Mouse (Mus musculus) limb, embryonic 14.5 days (tissue): ENCODE data around the gene Glipr2. TPM values are rescaled to one million over a fixed set of nuclear protein-coding genes. Genes with fewer than 3 reads are reported as not detected.

Source experiments
- ATAC-seq: fragments of 200-750 bp; cut with Nextera tagmentation; 2 replicates; pipeline ENCODE4 v1.8.0; 2017; ENCODE audit warnings: low read depth, moderate number of reproducible peaks, moderate TSS enrichment; ENCODE audit not compliant: low FRiP score
- DNase-seq: peaks from one replicate; pipeline ENCODE4 v3.0.0-alpha.2; 2015; ENCODE audit warnings: low spot score
- H3K27ac ChIP-seq: fragments of 300-500 bp; sonication (generic); replicated peaks from 2 replicates; pipeline ENCODE4 v1.5.1; 2014; ENCODE audit warnings: low read depth, mild to moderate bottlenecking, low read length, moderate library complexity, mixed read lengths
- H3K27me3 ChIP-seq: fragments of 300-500 bp; sonication (generic); 2 replicates; pipeline ENCODE4 v1.6.1; 2014; ENCODE audit warnings: low read length, mixed read lengths; ENCODE audit not compliant: control insufficient read depth, insufficient read depth
- H3K36me3 ChIP-seq: fragments of 300-500 bp; sonication (generic); 2 replicates; pipeline ENCODE4 v1.6.1; 2014; ENCODE audit warnings: mild to moderate bottlenecking, low read length, moderate library complexity, mixed read lengths; ENCODE audit not compliant: control insufficient read depth, insufficient read depth
- H3K4me1 ChIP-seq: fragments of 300-500 bp; sonication (generic); 2 replicates; pipeline ENCODE4 v1.6.1; 2014; ENCODE audit warnings: antibody characterized with exemption, low read length, mixed read lengths; ENCODE audit not compliant: control insufficient read depth, insufficient read depth
- H3K4me2 ChIP-seq: fragments of 300-500 bp; sonication (generic); replicated peaks from 2 replicates; pipeline ENCODE4 v1.6.1; 2014; ENCODE audit warnings: low read depth, mild to moderate bottlenecking, low read length, moderate library complexity; ENCODE audit not compliant: severe bottlenecking
- H3K4me3 ChIP-seq: fragments of 300-500 bp; sonication (generic); replicated peaks from 2 replicates; pipeline ENCODE4 v1.5.1; 2014; ENCODE audit warnings: low read length
- H3K9ac ChIP-seq: fragments of 300-500 bp; sonication (generic); 2 replicates; pipeline ENCODE4 v1.6.1; 2014; ENCODE audit warnings: mild to moderate bottlenecking, low read depth, low read length, moderate library complexity; ENCODE audit not compliant: severe bottlenecking
- H3K9me3 ChIP-seq: fragments of 300-500 bp; sonication (generic); 2 replicates; pipeline ENCODE4 v1.6.1; 2016; ENCODE audit warnings: low read length; ENCODE audit not compliant: control insufficient read depth
- POLR2A ChIP-seq: fragments of 200-500 bp; IDR thresholded peaks from 2 replicates; pipeline ENCODE4 v1.8.0; 2012; ENCODE audit warnings: inconsistent platforms, mild to moderate bottlenecking, moderate library complexity, borderline replicate concordance; ENCODE audit not compliant: insufficient read depth, insufficient read length; ENCODE audit errors: extremely low read depth
- WGBS: fragments of 180-500 bp; shearing (Covaris S2); extraction: QIAGEN DNeasy Blood & Tissue Kit; methylation state at CpG from one replicate; pipeline ENCODE4 v1.1.7; 2014; 5-methylcytosine and 5-hydroxymethylcytosine counted together
- polyA plus RNA-seq, 2 experiments: library from polyadenylated mRNA; depleted of rRNA in 1 of 2; stranded (reverse) in 1 of 2; unstranded in 1 of 2; fragments of >200 nt; fragmentation: Nextera tagmentation in 1 of 2; extraction: Ambion mirVana in 1 of 2; gene quantifications; 2 replicates each; pipeline versions ENCODE4 v1.2.1 to v1.2.3; 2012 to 2014

Glipr2 gene
- polyA plus RNA-seq, 2 experiments: 67.0 to 121 TPM

DNA sequence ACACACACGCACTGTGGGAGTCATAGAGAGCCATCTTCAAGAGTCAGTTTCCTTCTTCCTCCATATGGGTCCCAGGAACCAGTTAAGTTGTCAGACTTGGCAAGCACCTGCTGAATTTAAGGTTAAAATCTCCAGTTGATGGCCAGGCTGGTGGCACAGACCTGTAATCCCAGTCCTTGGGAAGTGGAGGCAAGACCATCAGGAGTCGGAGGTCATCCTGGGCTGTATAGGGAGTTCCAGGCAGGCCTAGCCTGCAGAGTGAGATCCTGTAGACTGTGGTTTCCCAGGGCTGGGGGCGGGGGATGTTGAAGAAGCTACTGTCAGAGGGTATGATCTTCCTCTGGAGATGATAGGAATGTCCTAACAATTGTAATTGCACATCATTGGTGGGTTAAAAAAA, 31.8 kb downstream of the Glipr2 start:
- 90% methylated on average over 3 of the region's 3 CpGs for WGBS

GRCm38 (mm10) chr4:43993072-43993471, 35.9 kb downstream of the Glipr2 start:
- Histone ChIP-seq H3K4me2 (no peak overlapping the region), H3K27ac (no peak overlapping the region), H3K4me1 (no peaks in the 10 kb centered on the region), H3K9ac (no peak overlapping the region), H3K27me3 (no peaks in the 10 kb centered on the region), H3K36me3 (no peaks in the 10 kb centered on the region), H3K4me3 (no peak overlapping the region), H3K9me3 (no peaks in the 10 kb centered on the region)
- no peak for ATAC-seq
- no peak for DNase-seq
- WGBS: 91% methylated on average over 11 of the region's 11 CpGs
- TF ChIP-seq POLR2A: no peak

More for the DNA sequence above, 31.8 kb downstream of the Glipr2 start:
- Histone ChIP-seq H3K27ac (no peak overlapping the region), H3K9me3 (no peaks in the 10 kb centered on the region), H3K4me2 (no peak overlapping the region), H3K36me3 (no peaks in the 10 kb centered on the region), H3K9ac (no peak overlapping the region), H3K4me3 (no peak overlapping the region), H3K4me1 (no peaks in the 10 kb centered on the region), H3K27me3 (no peaks in the 10 kb centered on the region)
- DNase-seq (no peak), ATAC-seq (no peak)
- no peak for TF ChIP-seq POLR2A

- no peak for TF ChIP-seq POLR2A
- DNase-seq (no peak), ATAC-seq (no peak)
- WGBS: 64% methylated on average over 2 of the region's 2 CpGs
- Histone ChIP-seq H3K36me3 (no peaks in the 10 kb centered on the region), H3K27me3 (no peaks in the 10 kb centered on the region), H3K4me1 (no peaks in the 10 kb centered on the region), H3K27ac (no peak overlapping the region), H3K9me3 (no peaks in the 10 kb centered on the region), H3K9ac (no peak overlapping the region), H3K4me3 (no peak overlapping the region), H3K4me2 (no peak overlapping the region)
Measured at GRCm38 (mm10) chr4:43994342-43994741, 37.1 kb downstream of the Glipr2 start.

- Histone ChIP-seq H3K9me3 (no peaks in the 10 kb centered on the region), H3K36me3 (no peaks in the 10 kb centered on the region), H3K27ac (no peak overlapping the region), H3K4me2 (no peak overlapping the region), H3K4me1 (no peaks in the 10 kb centered on the region), H3K9ac (no peak overlapping the region), H3K27me3 (no peaks in the 10 kb centered on the region), H3K4me3 (no peak overlapping the region)
- ATAC-seq (no peak), DNase-seq (no peak)
- TF ChIP-seq POLR2A: no peak
- WGBS: 87% methylated on average over 6 of the region's 6 CpGs
Measured at GRCm38 (mm10) chr4:44003622-44004021, 46.4 kb downstream of the Glipr2 start.

DNA sequence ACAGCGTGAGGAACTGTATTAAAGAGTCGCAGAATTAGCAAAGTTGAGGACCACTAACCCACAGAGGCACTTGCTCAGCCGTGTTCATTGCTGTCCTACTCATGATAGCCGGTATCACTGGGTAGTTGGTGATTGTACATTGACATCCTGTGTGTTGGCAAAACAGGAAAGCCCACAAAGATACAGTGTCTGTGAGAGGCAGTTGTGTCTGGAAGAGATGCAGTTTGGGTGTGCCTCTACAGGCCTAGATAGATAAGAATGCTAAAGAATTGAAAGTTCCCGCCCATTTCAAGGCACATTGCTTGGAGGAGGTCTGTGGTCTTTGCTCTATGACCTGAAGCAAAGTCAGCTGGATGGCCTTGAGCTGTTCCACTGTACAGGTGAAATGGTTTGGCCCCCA, 46.9 kb downstream of the Glipr2 start, which contains the start of gene Clta:
Gene Clta, plus strand, starts transcription at position 327 of the 400 bp plus-strand sequence.
- Histone ChIP-seq H3K9me3 (no peaks in the 10 kb centered on the region), H3K36me3 (no peaks in the 10 kb centered on the region), H3K27ac (no peak within 1 kb of the TSS), H3K9ac (no peak within 1 kb of the TSS), H3K4me3 (no peak within 1 kb of the TSS), H3K4me2 (no peak within 1 kb of the TSS), H3K27me3 (no peaks in the 10 kb centered on the region), H3K4me1 (no peaks in the 10 kb centered on the region)
- no peak for TF ChIP-seq POLR2A
- DNase-seq (no peak), ATAC-seq (no peak)
- WGBS: 88% methylated on average over 5 of the region's 5 CpGs
